Mouse (Mus musculus): ENCODE measurements at regions not wholly inside any gene's neighbourhood (a gene's known extent, or its start where the extent isn't known, plus 50 kb on each side); places are given as distances from the start of the nearest gene placed in this dataset.
"Not testable (repeated sequence)": the region's sequence is repeated elsewhere in the genome, so short reads cannot be mapped to it uniquely, and the experiment has no call there.

GRCm38 (mm10) chr8:96040216-96040615, 151.9 kb upstream of the Got2 start:
- TF ChIP-seq POLR2A (IDR thresholded peaks at IDR 0.05; ENCODE audit: low read depth, low read length) (no peak), CTCF (IDR thresholded peaks at IDR 0.05; ENCODE audit: extremely low read depth, insufficient read depth, insufficient read length, insufficient replicate concordance) (no peak)
- no peaks in the 10 kb centered on the region for H3K4me1 ChIP-seq (ENCODE audit: control insufficient read depth, insufficient read depth, insufficient read length)
- no peak for DNase-seq (ENCODE audit: low read depth in 1 of 2, low spot score in 2 of 2)
- H3K4me3 ChIP-seq (ENCODE audit: extremely low read depth, insufficient read depth, insufficient read length), result no peak overlapping the region
- H3K36me3 ChIP-seq (ENCODE audit: control insufficient read depth, insufficient read depth, low read length), result no peaks in the 10 kb centered on the region
- H3K27me3 ChIP-seq (ENCODE audit: control insufficient read depth, insufficient read depth, low read length), result no peaks in the 10 kb centered on the region
- WGBS, result 9% methylated on average over 1 of the region's 1 CpGs
- no peak overlapping the region for H3K27ac ChIP-seq (ENCODE audit: insufficient read depth, low read length)

DNA sequence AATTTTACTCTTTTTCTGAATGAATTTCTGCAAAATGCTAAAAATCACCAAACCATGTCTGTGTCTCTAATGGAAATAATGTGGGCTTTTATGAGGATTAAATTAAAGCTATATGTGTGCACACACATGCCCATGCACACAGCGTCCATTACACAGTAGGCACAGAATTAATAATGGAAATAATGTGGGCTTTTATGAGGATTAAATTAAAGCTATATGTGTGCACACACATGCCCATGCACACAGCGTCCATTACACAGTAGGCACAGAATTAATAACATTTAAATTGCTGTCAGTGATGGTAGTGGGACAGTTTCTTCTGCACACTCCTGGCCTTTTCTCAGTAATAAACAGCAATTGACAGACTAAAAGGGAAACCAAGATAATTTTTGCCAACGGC, 130.4 kb upstream of the Got2 start:
- H3K27ac ChIP-seq (ENCODE audit: insufficient read depth, low read length); DNase-seq (ENCODE audit: low read depth in 1 of 2, low spot score in 2 of 2); H3K4me1 ChIP-seq (ENCODE audit: control insufficient read depth, insufficient read depth, insufficient read length); H3K27me3 ChIP-seq (ENCODE audit: control insufficient read depth, insufficient read depth, low read length); H3K4me3 ChIP-seq (ENCODE audit: extremely low read depth, insufficient read depth, insufficient read length); H3K36me3 ChIP-seq (ENCODE audit: control insufficient read depth, insufficient read depth, low read length): not testable (repeated sequence)
- WGBS, result 86% methylated on average over 3 of the region's 3 CpGs

DNA sequence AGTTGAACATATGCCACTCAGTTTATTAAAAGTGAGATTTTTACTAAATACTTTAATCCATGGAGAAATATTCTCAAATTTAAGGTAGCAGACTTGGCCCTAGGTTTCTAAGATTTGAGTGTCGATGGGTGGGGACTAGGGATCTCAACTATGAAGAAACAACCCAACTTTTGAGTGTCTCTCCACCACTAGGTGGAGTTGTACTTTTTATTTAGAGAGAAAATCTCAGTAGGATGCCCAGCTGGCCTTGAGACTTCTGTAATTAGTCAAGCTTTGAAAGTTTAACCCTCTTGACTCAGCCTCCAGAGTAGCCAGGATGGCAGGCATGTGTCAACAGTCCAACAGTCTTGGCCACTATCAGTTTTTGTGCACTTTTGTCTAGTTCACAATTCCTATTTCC, 123.7 kb upstream of the Got2 start:
- 74% methylated on average over 1 of the region's 1 CpGs for WGBS
- Histone ChIP-seq H3K27ac (ENCODE audit: insufficient read depth, low read length) (no peak overlapping the region), H3K27me3 (ENCODE audit: control insufficient read depth, insufficient read depth, low read length) (no peaks in the 10 kb centered on the region), H3K4me3 (ENCODE audit: extremely low read depth, insufficient read depth, insufficient read length) (no peak overlapping the region), H3K36me3 (ENCODE audit: control insufficient read depth, insufficient read depth, low read length) (no peaks in the 10 kb centered on the region), H3K4me1 (ENCODE audit: control insufficient read depth, insufficient read depth, insufficient read length) (no peaks in the 10 kb centered on the region)
- DNase-seq (ENCODE audit: low read depth in 1 of 2, low spot score in 2 of 2), result no peak
- TF ChIP-seq CTCF (IDR thresholded peaks at IDR 0.05; ENCODE audit: extremely low read depth, insufficient read depth, insufficient read length, insufficient replicate concordance) (no peak), POLR2A (IDR thresholded peaks at IDR 0.05; ENCODE audit: low read depth, low read length) (no peak)

- no peaks in the 10 kb centered on the region for H3K36me3 ChIP-seq (ENCODE audit: control insufficient read depth, insufficient read depth, low read length)
- H3K27ac ChIP-seq (ENCODE audit: insufficient read depth, low read length), result no peak overlapping the region
- TF ChIP-seq POLR2A (IDR thresholded peaks at IDR 0.05; ENCODE audit: low read depth, low read length) (no peak), CTCF (IDR thresholded peaks at IDR 0.05; ENCODE audit: extremely low read depth, insufficient read depth, insufficient read length, insufficient replicate concordance) (no peak)
- 87% methylated on average over 8 of the region's 8 CpGs for WGBS
- H3K4me3 ChIP-seq (ENCODE audit: extremely low read depth, insufficient read depth, insufficient read length), result no peak overlapping the region
- no peaks in the 10 kb centered on the region for H3K4me1 ChIP-seq (ENCODE audit: control insufficient read depth, insufficient read depth, insufficient read length)
- no peak for DNase-seq (ENCODE audit: low read depth in 1 of 2, low spot score in 2 of 2)
- no peaks in the 10 kb centered on the region for H3K27me3 ChIP-seq (ENCODE audit: control insufficient read depth, insufficient read depth, low read length)
Observed at GRCm38 (mm10) chr8:95991826-95992463, 103.6 kb upstream of the Got2 start.

DNA sequence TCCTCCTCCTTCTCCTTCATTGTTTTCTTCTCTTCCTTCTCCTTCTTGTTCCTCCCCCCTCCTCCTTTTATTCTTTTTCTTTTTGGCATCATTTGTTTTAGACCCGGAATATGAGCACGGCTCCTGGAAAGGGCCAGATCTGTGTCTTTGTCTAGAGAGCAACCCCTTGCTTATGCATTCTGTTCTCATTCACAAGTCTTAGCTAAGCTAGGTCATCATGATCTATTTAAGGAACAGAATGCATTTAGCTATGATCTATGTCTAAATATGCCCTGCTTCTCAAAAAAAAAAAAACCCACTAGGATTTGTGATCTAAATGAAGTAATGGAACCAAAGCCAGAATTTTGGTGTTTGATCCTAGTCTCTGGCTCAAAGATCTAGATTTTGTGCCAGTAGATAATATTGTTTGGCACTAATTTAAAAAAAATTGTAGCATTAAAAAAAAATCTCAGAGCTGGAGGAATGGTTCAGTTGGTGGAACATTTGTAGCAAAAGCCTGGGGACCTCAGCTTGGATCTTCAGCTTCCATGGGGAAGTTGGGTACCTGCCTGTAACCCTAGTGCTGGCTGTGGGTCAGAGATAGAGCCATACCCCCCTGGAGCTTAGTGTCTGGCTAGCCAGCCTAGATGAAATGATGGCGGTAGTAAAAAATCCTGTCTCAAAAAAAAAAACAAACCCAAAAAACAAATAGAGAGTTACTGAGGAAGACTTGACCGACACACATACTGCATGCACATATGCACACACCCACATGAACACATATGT, 100.5 kb upstream of the Got2 start:
- no peak overlapping the region for H3K4me3 ChIP-seq (ENCODE audit: extremely low read depth, insufficient read depth, insufficient read length)
- DNase-seq (ENCODE audit: low read depth in 1 of 2, low spot score in 2 of 2), result no peak
- no peaks in the 10 kb centered on the region for H3K4me1 ChIP-seq (ENCODE audit: control insufficient read depth, insufficient read depth, insufficient read length)
- TF ChIP-seq CTCF (IDR thresholded peaks at IDR 0.05; ENCODE audit: extremely low read depth, insufficient read depth, insufficient read length, insufficient replicate concordance) (no peak), POLR2A (IDR thresholded peaks at IDR 0.05; ENCODE audit: low read depth, low read length) (no peak)
- H3K36me3 ChIP-seq (ENCODE audit: control insufficient read depth, insufficient read depth, low read length), result no peaks in the 10 kb centered on the region
- WGBS, result 88% methylated on average over 4 of the region's 4 CpGs
- no peaks in the 10 kb centered on the region for H3K27me3 ChIP-seq (ENCODE audit: control insufficient read depth, insufficient read depth, low read length)
- no peak overlapping the region for H3K27ac ChIP-seq (ENCODE audit: insufficient read depth, low read length)

DNA sequence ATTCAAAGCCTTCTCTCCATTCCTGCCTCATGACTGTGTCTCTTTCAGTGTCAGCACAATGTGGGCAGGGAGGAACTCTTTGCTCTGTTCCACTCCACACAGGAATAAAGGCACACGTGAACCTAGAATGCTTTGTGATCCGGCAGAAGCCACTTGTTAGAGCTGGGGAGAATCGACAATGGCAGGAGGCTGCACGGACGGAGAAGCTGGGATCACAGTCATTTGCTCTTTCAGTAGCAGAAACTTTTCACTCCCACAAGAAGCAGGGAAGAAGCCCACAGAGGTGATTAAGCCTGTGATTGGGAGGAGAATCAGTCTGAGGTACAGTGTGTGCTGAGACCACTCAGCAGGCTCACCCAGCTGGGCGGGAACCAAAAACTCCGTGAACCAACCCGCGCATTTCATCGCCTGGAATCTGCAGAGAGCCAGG, 98.7 kb upstream of the Got2 start:
- WGBS, result 48% methylated on average over 10 of the region's 10 CpGs
- DNase-seq (ENCODE audit: low read depth in 1 of 2, low spot score in 2 of 2), result no peak

GRCm38 (mm10) chr8:95986410-95986809, 98.1 kb upstream of the Got2 start:
- 73% methylated on average over 3 of the region's 3 CpGs for WGBS
- DNase-seq (ENCODE audit: low read depth in 1 of 2, low spot score in 2 of 2), result no peak
- no peak overlapping the region for H3K27ac ChIP-seq (ENCODE audit: insufficient read depth, low read length)
- no peak overlapping the region for H3K4me3 ChIP-seq (ENCODE audit: extremely low read depth, insufficient read depth, insufficient read length)
- TF ChIP-seq CTCF (IDR thresholded peaks at IDR 0.05; ENCODE audit: extremely low read depth, insufficient read depth, insufficient read length, insufficient replicate concordance) (no peak), POLR2A (IDR thresholded peaks at IDR 0.05; ENCODE audit: low read depth, low read length) (no peak)
- H3K4me1 ChIP-seq (ENCODE audit: control insufficient read depth, insufficient read depth, insufficient read length), result no peaks in the 10 kb centered on the region
- no peaks in the 10 kb centered on the region for H3K27me3 ChIP-seq (ENCODE audit: control insufficient read depth, insufficient read depth, low read length)
- no peaks in the 10 kb centered on the region for H3K36me3 ChIP-seq (ENCODE audit: control insufficient read depth, insufficient read depth, low read length)

More for the DNA sequence above, 98.7 kb upstream of the Got2 start:
- H3K4me3 ChIP-seq (ENCODE audit: extremely low read depth, insufficient read depth, insufficient read length), result no peak overlapping the region
- no peaks in the 10 kb centered on the region for H3K4me1 ChIP-seq (ENCODE audit: control insufficient read depth, insufficient read depth, insufficient read length)
- TF ChIP-seq POLR2A (IDR thresholded peaks at IDR 0.05; ENCODE audit: low read depth, low read length) (no peak), CTCF (IDR thresholded peaks at IDR 0.05; ENCODE audit: extremely low read depth, insufficient read depth, insufficient read length, insufficient replicate concordance) (no peak)
- H3K27me3 ChIP-seq (ENCODE audit: control insufficient read depth, insufficient read depth, low read length), result no peaks in the 10 kb centered on the region
- H3K36me3 ChIP-seq (ENCODE audit: control insufficient read depth, insufficient read depth, low read length), result no peaks in the 10 kb centered on the region
- no peak overlapping the region for H3K27ac ChIP-seq (ENCODE audit: insufficient read depth, low read length)
